Mouse (Mus musculus) naive thymus-derived CD4-positive, alpha-beta T cell, adult 2 months (primary cell): ENCODE results near the gene Olfr710.
A peak's percentile ranks its signal among the peaks of the same experiment; 100 is the strongest.
"Not testable (repeated sequence)": the region's sequence is repeated elsewhere in the genome, so short reads cannot be mapped to it uniquely, and the experiment has no call there.

Experiments used
- DNase-seq: peaks from one replicate; pipeline ENCODE4 v3.0.0-alpha.2; 2011; ENCODE audit warnings: low read depth

The Olfr710 gene

DNA sequence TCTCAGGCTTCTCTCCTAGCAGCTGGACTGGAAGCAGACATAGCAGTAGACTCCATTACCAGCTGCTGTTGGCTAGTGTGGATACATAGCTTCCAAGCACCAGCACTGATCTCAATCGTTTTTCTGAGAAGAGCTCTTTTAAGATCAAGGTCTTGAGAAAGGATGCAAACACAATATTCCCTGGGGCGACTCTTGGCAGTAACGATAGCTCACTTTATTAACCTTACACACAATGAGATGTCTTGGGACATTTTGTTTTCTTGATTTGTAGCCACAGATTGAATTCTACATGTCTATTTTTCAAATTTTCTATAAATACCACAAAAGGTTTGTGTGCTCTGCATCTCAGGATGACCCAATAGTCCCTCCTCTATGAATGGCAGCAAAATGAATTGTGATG, at the start of gene Olfr710:
Olfr710 (minus strand) TSS at position 101 of the 400 bp plus-strand sequence.
- DNase-seq = no peak

DNA sequence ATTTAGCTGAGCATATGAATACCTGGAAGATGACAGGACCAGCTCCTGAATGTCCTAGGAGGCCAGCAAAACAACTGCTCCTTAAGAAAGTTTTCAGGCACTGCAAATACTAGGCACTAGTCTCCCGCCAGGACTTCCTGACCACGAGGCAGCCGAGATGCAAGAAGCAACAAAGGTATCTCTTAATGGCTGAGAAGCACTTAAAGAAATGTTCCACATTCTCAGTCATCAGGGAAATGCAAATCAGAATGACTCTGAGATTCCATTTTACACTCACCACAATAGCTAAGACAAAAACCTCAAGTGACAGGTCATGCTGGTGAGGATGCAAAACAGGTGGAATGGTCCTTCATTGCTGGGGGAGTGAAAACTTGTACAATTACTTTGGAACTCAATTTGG, 37.1 kb upstream of the Olfr710 start:
- peak; percentile 1 for DNase-seq

- DNase-seq = no peak
Observed at GRCm38 (mm10) chr7:106975353-106975752, 27.2 kb upstream of the Olfr710 start, which contains the start of gene Olfr711. Gene Olfr711 (minus strand): TSS chr7:106975453.

- peak; percentile 16 for DNase-seq
Observed at GRCm38 (mm10) chr7:106967503-106967902, 19.4 kb upstream of the Olfr710 start.

DNA sequence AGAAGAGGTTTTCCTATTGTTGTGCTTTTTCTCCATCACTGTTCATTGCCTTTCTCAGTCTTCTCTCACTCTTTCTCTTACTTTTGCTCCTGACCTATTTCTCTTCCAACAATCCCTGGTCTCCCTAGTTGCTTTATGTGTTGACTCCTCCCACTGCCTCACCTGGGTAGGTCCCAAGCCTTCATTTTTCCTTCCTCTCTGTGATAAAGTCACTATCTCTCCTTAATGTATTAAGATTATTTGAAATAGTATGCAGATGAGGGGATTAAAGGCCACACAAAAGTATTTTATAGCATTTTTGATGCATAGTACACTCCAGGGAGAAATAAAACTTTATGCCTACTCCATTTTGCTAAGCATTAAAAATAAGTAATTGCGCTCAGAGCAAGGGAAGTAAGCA, 15.7 kb upstream of the Olfr710 start, which contains the start of gene Olfr6:
Olfr6 (minus strand) TSS at position 101 of the 400 bp plus-strand sequence.
- DNase-seq = no peak

GRCm38 (mm10) chr7:106932119-106932518, 16.0 kb downstream of the Olfr710 start, which contains the start of gene Olfr709-ps1:
Gene Olfr709-ps1 (minus strand): TSS chr7:106932219.
- DNase-seq = no peak

DNA sequence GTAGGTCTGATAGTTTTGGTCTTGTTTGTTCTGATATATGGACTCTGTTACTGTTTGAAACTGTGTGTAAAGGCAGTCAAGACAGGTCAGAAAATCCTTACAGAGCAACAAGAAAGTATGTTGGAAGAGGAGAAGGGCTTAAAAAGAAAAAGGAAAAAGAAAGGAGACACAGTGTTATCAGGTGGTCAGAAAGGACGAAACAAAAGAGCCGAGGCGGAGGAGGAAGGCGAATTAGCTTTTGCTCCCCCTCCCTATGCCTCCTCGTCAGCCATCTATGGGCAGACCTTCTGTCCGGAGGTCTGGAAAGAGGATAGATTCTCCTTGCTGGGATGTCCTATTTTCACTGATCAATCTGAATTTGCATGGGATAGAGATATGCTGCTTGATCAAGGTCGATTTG, 27.2 kb downstream of the Olfr710 start:
- not testable (repeated sequence) for DNase-seq

DNA sequence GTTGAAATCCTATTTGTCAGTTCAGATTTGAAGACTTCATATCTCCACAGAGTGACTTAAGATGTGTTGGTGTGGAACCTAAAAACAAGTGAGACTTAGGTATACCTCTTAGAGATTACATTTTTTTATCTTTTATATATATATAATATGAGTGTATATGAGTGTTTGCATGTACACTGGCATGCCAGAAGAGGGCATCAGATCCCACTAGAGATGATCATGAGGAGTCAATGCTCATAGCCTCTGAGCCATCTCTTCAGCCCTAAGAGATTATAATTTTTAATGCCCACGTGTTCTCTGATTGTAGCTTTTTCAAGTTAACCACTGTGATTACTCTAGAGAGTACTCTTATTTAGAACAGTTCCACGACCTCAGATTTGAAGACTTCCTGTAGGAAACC, 40.4 kb downstream of the Olfr710 start, which contains the start of gene Olfr1532-ps1:
Olfr1532-ps1 (plus strand) TSS at position 326 of the 400 bp plus-strand sequence.
- no peak for DNase-seq

GRCm38 (mm10) chr7:106901141-106901540, 47.0 kb downstream of the Olfr710 start, which contains the start of gene Olfr707:
Gene Olfr707 (minus strand): TSS chr7:106901241.
- DNase-seq = not testable (repeated sequence)
